Mouse (Mus musculus): ENCODE measurements at regions not wholly inside any gene's neighbourhood (a gene's known extent, or its start where the extent isn't known, plus 50 kb on each side); places are given as distances from the start of the nearest gene placed in this dataset.

- DNase-seq (ENCODE audit: extremely low spot score, low spot score) = no peak
These were observed 183.5 kb upstream of the Il12b start for GRCm38 (mm10) chr11:44216346-44216745.

DNA sequence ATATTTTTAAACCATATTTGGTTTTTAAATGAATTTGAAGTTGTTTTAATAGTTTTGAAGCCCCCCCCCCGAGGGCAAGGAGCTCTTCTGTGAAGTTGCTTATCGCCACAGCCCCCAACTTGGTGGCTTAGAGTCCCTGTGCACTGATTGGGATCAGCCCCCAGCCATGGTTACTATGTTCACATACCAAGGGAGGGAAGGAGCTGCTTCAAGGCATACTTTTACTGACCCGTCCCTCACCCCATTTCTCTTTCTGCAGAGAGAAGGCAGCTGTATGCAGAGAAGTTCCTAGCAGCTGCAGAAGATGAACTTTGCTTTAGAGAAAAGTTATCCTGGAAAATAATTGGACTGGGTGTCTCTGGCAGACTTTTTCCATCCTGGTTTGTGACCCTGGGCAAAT, 179.9 kb upstream of the Il12b start:
- no peak for DNase-seq (ENCODE audit: extremely low spot score, low spot score)

GRCm38 (mm10) chr11:44229996-44230395, 169.9 kb upstream of the Il12b start:
- no peak for DNase-seq (ENCODE audit: extremely low spot score, low spot score)

DNA sequence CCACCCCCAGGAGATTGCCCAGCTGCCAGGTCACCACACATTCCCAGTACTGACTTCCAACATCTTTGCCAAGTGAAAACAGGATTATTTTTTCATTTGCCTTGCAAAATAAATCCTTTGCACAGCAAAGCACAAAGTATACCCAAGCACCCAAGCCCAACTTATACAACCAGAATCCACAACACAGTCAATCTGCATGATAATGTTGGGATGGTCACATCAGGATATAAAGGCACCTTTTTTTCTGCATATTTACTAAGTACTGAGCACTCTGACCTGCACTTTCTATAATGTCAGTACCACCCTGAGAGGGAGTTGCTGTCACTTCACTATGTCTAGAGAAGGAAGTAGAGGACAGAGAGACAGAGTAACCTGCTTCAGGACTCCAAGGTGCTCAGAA, 164.4 kb upstream of the Il12b start:
- DNase-seq (ENCODE audit: extremely low spot score, low spot score) = no peak

- no peak for DNase-seq (ENCODE audit: extremely low spot score, low spot score)
These were observed 161.8 kb upstream of the Il12b start for GRCm38 (mm10) chr11:44238051-44238450.

GRCm38 (mm10) chr11:44238598-44238997, 161.3 kb upstream of the Il12b start:
- DNase-seq (ENCODE audit: extremely low spot score, low spot score) = no peak

DNA sequence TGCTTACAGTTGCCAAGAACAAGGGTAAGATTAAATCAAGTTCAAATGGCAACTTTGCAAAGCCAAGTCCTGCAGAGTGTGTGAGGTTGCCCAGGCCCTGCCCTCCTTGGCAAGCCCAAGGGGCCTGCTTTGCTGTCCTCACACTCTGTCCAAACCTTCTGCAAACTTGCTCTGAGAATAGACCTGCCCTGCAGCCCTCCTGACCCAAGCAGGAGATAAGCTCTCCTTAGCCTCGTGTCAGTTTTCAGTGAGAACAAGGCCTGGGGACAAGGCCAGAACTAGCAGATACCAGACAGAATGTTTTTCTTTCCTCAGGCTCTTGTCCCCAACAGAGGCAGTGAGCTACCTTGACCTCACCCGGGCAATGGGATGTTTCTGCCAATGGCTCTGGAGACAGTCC, 156.7 kb upstream of the Il12b start:
- DNase-seq (ENCODE audit: extremely low spot score, low spot score) = no peak

DNA sequence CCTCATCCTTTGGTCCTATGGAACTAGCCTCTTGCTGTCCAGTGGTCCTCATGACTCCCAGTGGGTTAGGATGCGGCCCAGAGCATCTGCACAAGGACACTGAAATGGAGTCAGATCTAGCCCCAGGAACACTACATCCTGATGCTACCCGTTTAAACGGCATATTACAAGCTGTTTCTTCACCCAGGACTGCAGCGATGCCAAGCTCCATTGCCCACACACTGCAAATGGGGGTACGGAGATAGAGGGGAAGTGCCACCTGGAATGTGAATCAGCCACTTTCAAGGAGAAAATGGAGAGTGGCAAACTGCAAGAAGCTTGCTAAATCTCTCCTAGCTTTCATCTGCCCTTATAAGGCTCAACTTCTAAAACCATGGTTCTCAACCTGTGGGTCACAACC, 148.0 kb upstream of the Il12b start:
- no peak for DNase-seq (ENCODE audit: extremely low spot score, low spot score)

DNA sequence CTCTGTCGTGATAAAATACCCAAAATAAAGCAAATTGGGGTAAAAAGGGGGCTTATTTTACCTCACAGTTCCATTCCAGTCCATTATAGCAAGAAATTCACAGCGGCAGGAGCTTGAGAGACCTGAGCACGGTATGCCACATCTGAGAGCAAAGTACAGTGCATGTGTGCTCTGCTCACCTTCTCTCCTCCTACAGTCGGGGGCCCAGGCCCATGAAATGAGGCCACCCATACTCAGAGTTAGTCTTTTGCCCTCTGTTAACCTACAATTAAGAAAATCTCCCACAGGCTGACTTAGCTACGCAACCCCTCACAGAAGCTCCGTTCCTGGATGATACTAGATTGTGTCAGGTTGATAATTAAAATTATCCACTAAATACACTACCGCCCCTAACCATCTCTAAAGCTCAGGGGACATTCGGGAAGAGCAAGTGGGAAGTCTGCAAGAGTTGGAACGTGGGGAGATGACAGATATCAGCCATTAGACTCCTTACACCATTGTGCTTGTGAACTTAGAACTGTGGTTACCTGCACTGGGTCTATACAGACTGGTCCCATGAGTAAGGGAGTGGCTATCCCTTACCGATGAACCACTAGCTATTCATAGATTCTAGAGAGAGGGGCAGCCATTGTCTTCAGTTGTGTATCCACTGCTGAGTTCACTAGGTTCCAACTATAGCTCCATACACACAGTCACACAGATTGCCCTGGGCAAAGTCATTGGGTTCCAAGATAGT, 139.3 kb upstream of the Il12b start:
- no peak for DNase-seq (ENCODE audit: extremely low spot score, low spot score)

- DNase-seq (ENCODE audit: extremely low spot score, low spot score) = no peak
These were observed 138.2 kb upstream of the Il12b start for GRCm38 (mm10) chr11:44261657-44262056.

GRCm38 (mm10) chr11:44262571-44262970, 137.3 kb upstream of the Il12b start:
- no peak for DNase-seq (ENCODE audit: extremely low spot score, low spot score)

DNA sequence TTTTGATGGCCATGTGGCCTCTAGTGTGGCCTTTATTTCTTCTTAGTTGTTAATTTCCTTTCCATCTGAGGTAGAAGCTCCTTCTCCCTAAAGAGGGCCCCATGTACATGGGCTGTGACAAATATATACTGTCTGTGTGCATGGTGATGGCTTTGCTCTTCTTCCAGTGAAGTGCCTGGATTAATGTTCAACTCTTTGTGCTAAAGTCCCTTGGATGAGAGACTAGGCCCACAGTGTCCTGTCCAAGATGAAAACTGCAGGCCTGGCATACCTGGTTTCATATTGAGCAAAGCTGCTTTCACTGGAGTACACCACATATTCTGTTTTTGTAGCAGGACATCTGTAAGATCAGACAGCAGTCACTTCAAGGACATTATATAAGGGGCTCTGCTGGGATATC, 127.6 kb upstream of the Il12b start:
- DNase-seq (ENCODE audit: extremely low spot score, low spot score) = no peak

DNA sequence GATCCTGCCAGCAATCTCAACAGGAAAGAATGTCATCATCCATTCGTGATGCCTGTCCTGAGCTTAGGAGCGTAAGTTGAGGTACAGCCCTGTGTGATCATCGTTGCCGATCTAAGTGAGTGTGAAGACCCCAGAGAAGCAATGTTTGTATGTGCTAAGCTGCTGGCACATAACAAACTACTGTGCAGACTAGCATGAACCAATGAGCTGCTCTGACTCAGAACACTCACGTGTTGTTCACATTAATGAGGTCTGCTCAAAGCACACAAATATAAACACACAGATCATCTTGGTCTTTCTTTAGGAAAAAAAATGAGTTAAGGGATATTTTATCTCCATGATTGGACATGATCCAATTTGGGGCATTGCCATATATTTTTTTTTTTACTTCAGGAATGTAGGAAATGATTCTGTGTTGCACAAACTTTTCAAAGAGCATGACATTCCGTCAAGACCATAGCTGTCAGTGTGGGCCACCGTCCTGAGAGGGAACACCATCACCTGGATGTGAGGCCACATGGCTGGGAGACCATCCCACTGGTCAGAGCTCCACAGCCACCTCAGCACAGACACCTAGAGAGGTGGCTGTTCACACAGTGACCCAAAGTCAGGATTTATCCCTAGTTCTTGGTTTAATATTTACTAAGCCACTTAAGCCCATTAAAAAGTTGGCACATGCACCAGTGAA, 121.2 kb upstream of the Il12b start:
- no peak for DNase-seq (ENCODE audit: extremely low spot score, low spot score)

DNA sequence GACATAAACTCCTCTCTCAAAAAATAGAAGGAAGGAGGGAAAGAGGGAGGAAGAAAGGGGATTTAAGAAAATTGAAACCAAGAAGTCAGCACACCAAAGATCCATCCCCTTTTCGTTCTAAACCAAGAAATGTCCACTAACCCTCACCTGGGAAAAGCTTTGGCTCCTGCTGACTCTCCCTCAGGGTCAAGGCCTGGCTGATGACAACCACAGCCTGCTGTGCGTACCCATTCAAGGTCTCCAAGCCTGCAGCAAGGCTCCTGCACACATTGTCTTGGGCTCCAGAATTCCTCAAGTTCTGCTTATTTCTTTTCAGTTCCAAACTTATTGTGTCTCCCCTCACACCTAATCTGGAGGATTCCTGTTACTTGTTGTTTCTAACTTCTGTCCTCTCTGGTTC, 113.9 kb upstream of the Il12b start:
- no peak for DNase-seq (ENCODE audit: extremely low spot score, low spot score)

DNA sequence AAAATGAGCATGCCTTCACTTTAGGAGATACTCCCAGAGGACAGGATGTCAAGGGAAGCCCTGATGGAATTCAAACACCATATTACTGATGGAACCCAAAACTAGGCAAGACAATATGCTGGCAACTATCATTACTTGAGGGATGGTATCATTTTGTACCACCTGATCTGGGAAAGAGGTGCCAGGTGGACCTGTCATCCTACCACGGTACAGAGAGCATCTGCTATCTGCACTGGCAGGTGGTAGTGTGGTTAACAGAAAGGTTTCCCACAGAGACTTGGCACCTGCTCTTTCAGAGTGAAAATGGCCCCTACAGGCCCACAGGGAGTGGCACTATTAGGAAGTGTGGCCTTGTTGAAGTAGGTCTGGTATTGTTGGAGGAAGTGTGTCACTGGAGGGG, 111.0 kb upstream of the Il12b start:
- DNase-seq (ENCODE audit: extremely low spot score, low spot score) = no peak

GRCm38 (mm10) chr11:44303786-44304185, 96.1 kb upstream of the Il12b start:
- DNase-seq (ENCODE audit: extremely low spot score, low spot score) = no peak

GRCm38 (mm10) chr11:44316061-44316460, 83.8 kb upstream of the Il12b start:
- DNase-seq (ENCODE audit: extremely low spot score, low spot score) = no peak

DNA sequence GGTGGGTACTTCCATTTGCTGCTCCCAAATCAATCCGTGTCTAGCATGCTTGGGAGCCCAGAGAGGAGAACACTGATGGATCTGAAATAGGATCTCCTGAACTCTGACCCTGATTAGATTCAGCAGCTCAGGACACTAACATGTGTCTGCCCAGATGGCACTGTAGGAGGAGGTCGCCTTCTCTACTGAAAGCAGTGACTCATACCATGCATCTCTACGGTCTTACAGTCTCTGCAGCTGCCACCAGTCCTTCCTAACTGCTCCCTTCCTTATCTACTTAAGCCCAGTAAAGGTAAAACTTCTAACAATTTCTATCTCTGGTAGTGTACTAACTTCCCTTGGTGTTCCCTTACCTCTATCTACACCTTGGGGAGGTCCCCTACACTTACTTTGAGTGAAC, 80.7 kb upstream of the Il12b start:
- no peak for DNase-seq (ENCODE audit: extremely low spot score, low spot score)

GRCm38 (mm10) chr11:44323314-44323713, 76.5 kb upstream of the Il12b start:
- DNase-seq (ENCODE audit: extremely low spot score, low spot score) = no peak

GRCm38 (mm10) chr11:44325066-44325465, 74.8 kb upstream of the Il12b start:
- no peak for DNase-seq (ENCODE audit: extremely low spot score, low spot score)

- no peak for DNase-seq (ENCODE audit: extremely low spot score, low spot score)
These were observed 74.3 kb upstream of the Il12b start for GRCm38 (mm10) chr11:44325525-44325924.

GRCm38 (mm10) chr11:44329503-44329902, 70.4 kb upstream of the Il12b start:
- no peak for DNase-seq (ENCODE audit: extremely low spot score, low spot score)

GRCm38 (mm10) chr11:44330438-44330837, 69.4 kb upstream of the Il12b start:
- DNase-seq (ENCODE audit: extremely low spot score, low spot score) = no peak

Measured in neural tube, embryonic 10.5 days (tissue).